Mouse (Mus musculus) granulocyte monocyte progenitor cell, adult 5-6 weeks (primary cell): Measurements from ENCODE around the gene Bad. TPM values are rescaled to one million over a fixed set of nuclear protein-coding genes. Genes with fewer than 3 reads are reported as not detected.

Experiments used
- ATAC-seq: replicated peaks from 2 replicates; pipeline ENCODE4 v1.8.0; 2016; ENCODE audit warnings: mild to moderate bottlenecking, moderate TSS enrichment, inconsistent platforms; ENCODE audit not compliant: poor library complexity, severe bottlenecking
- total RNA-seq, 2 experiments: library from RNA; stranded (forward) in 1 of 2; stranded (reverse) in 1 of 2; fragments of 200-712, 200-1000 nt in 1 of 2; fragments of >200 nt in 1 of 2; fragmentation: Nextera tagmentation in 1 of 2; gene quantifications; 2 replicates each; pipeline ENCODE4 v1.2.3; 2014 to 2017

Bad gene
- total RNA-seq, 2 experiments from 2014 or later, result 34.5 to 69.0 TPM

- no peak for ATAC-seq
These were observed 57.9 kb downstream of the Bad start for GRCm38 (mm10) chr19:6999360-7000063.

Other genes starting within 250 kb of the Bad start
- 2.8 and 13.3 TPM in 2 replicates for gene Rps6ka4, start 101.2 kb upstream of the Bad start, total RNA-seq (2014; fragmentation: Nextera tagmentation)
- gene Rps6ka4, start 101.2 kb upstream of the Bad start, total RNA-seq (2017), result 3.9 and 8.1 TPM in 2 replicates
- gene Ccdc88b, start 83.7 kb upstream of the Bad start, total RNA-seq (2014; fragmentation: Nextera tagmentation), result 17.8 and 22.6 TPM in 2 replicates
- 53.1 and 58.0 TPM in 2 replicates for gene Ccdc88b, start 83.7 kb upstream of the Bad start, total RNA-seq (2017)
- gene Trmt112, start 32.2 kb upstream of the Bad start, total RNA-seq (2014; fragmentation: Nextera tagmentation), result 149 and 152 TPM in 2 replicates
- 156 and 160 TPM in 2 replicates for gene Trmt112, start 32.2 kb upstream of the Bad start, total RNA-seq (2017)
- 352 and 419 TPM in 2 replicates for gene Prdx5, start 31.8 kb upstream of the Bad start, total RNA-seq (2014; fragmentation: Nextera tagmentation)
- 522 and 534 TPM in 2 replicates for gene Prdx5, start 31.8 kb upstream of the Bad start, total RNA-seq (2017)
- gene Esrra, start 20.0 kb upstream of the Bad start, total RNA-seq (2014; fragmentation: Nextera tagmentation), result 10.7 and 29.3 TPM in 2 replicates
- gene Esrra, start 20.0 kb upstream of the Bad start, total RNA-seq (2017), result 15.5 and 18.6 TPM in 2 replicates
- gene Catsperz, start 16.5 kb upstream of the Bad start, total RNA-seq (2014; fragmentation: Nextera tagmentation), result 3.0 TPM in 1 of 2 replicates, not detected in the other
- gene Catsperz, start 16.5 kb upstream of the Bad start, total RNA-seq (2017), result 2.8 and 4.5 TPM in 2 replicates
- gene Kcnk4, start 7.3 kb upstream of the Bad start, total RNA-seq (2014; fragmentation: Nextera tagmentation), result not detected in 2 replicates
- gene Kcnk4, start 7.3 kb upstream of the Bad start, total RNA-seq (2017), result not detected in 2 replicates
- gene Gpr137, start 619 bp downstream of the Bad start, total RNA-seq (2014; fragmentation: Nextera tagmentation), result 15.0 and 18.5 TPM in 2 replicates
- 14.9 and 15.8 TPM in 2 replicates for gene Gpr137, start 619 bp downstream of the Bad start, total RNA-seq (2017)
- gene Ppp1r14b, start 33.1 kb downstream of the Bad start, total RNA-seq (2014; fragmentation: Nextera tagmentation), result 194 and 276 TPM in 2 replicates
- gene Ppp1r14b, start 33.1 kb downstream of the Bad start, total RNA-seq (2017), result 94.5 and 105 TPM in 2 replicates
- gene Plcb3, start 34.6 kb downstream of the Bad start, total RNA-seq (2014; fragmentation: Nextera tagmentation), result 8.0 and 14.6 TPM in 2 replicates
- gene Plcb3, start 34.6 kb downstream of the Bad start, total RNA-seq (2017), result 7.1 and 10.9 TPM in 2 replicates
- gene Fkbp2, start 38.6 kb downstream of the Bad start, total RNA-seq (2014; fragmentation: Nextera tagmentation), result 98.9 and 160 TPM in 2 replicates
- 173 and 197 TPM in 2 replicates for gene Fkbp2, start 38.6 kb downstream of the Bad start, total RNA-seq (2017)
- gene Vegfb, start 45.8 kb downstream of the Bad start, total RNA-seq (2014; fragmentation: Nextera tagmentation), result 27.6 and 35.2 TPM in 2 replicates
- 6.2 and 7.4 TPM in 2 replicates for gene Vegfb, start 45.8 kb downstream of the Bad start, total RNA-seq (2017)
- 6.4 and 16.5 TPM in 2 replicates for gene Dnajc4, start 50.7 kb downstream of the Bad start, total RNA-seq (2014; fragmentation: Nextera tagmentation)
- 7.9 and 11.8 TPM in 2 replicates for gene Dnajc4, start 50.7 kb downstream of the Bad start, total RNA-seq (2017)
- 8.5 and 14.4 TPM in 2 replicates for gene Nudt22, start 54.3 kb downstream of the Bad start, total RNA-seq (2014; fragmentation: Nextera tagmentation)
- gene Nudt22, start 54.3 kb downstream of the Bad start, total RNA-seq (2017), result 3.4 and 14.5 TPM in 2 replicates
- gene Trpt1, start 54.3 kb downstream of the Bad start, total RNA-seq (2014; fragmentation: Nextera tagmentation), result 3.0 TPM in 1 of 2 replicates, not detected in the other
- gene Trpt1, start 54.3 kb downstream of the Bad start, total RNA-seq (2017), result 0.21 and 0.60 TPM in 2 replicates
- 103 and 119 TPM in 2 replicates for gene Fermt3, start 77.6 kb downstream of the Bad start, total RNA-seq (2014; fragmentation: Nextera tagmentation)
- gene Fermt3, start 77.6 kb downstream of the Bad start, total RNA-seq (2017), result 182 and 230 TPM in 2 replicates
- 162 and 187 TPM in 2 replicates for gene Stip1, start 98.1 kb downstream of the Bad start, total RNA-seq (2014; fragmentation: Nextera tagmentation)
- 246 and 270 TPM in 2 replicates for gene Stip1, start 98.1 kb downstream of the Bad start, total RNA-seq (2017)
- 7.8 and 13.6 TPM in 2 replicates for gene Macrod1, start 114.9 kb downstream of the Bad start, total RNA-seq (2014; fragmentation: Nextera tagmentation)
- gene Macrod1, start 114.9 kb downstream of the Bad start, total RNA-seq (2017), result 4.5 and 6.3 TPM in 2 replicates
- gene Flrt1, start 163.9 kb downstream of the Bad start, total RNA-seq (2014; fragmentation: Nextera tagmentation), result not detected in 2 replicates
- not detected in 2 replicates for gene Flrt1, start 163.9 kb downstream of the Bad start, total RNA-seq (2017)